Mouse (Mus musculus) midbrain, embryonic 10.5 days (tissue): ENCODE measurements at regions not wholly inside any gene's neighbourhood (a gene's known extent, or its start where the extent isn't known, plus 50 kb on each side); places are given as distances from the start of the nearest gene placed in this dataset.

Experiments used
- DNase-seq: peaks from one replicate; pipeline ENCODE4 v3.0.0-alpha.2; 2017; ENCODE audit warnings: low spot score
- H3K27ac ChIP-seq: fragments of 300-500 bp; sonication (generic); replicated peaks from 2 replicates; pipeline ENCODE4 v1.5.1; 2016; ENCODE audit warnings: mild to moderate bottlenecking
- H3K27me3 ChIP-seq: fragments of 300-500 bp; sonication (generic); 2 replicates; pipeline ENCODE4 v1.6.1; 2016; ENCODE audit warnings: low read depth, mild to moderate bottlenecking; ENCODE audit not compliant: poor library complexity, severe bottlenecking
- H3K36me3 ChIP-seq: fragments of 300-500 bp; sonication (generic); 2 replicates; pipeline ENCODE4 v1.6.1; 2016; ENCODE audit warnings: mild to moderate bottlenecking, moderate library complexity
- H3K4me1 ChIP-seq: fragments of 300-500 bp; sonication (generic); 2 replicates; pipeline ENCODE4 v1.6.1; 2016
- H3K4me3 ChIP-seq: fragments of 300-500 bp; sonication (generic); 2 replicates; pipeline ENCODE4 v1.5.1; 2016; ENCODE audit warnings: mild to moderate bottlenecking, moderate library complexity
- H3K9me3 ChIP-seq: fragments of 300-500 bp; sonication (generic); replicated peaks from 2 replicates; pipeline ENCODE4 v1.6.1; 2016; ENCODE audit warnings: mild to moderate bottlenecking
- WGBS: fragments of 180-500 bp; shearing (Covaris S2); methylation state at CpG from one replicate; pipeline ENCODE4 v1.1.7; 2016; 5-methylcytosine and 5-hydroxymethylcytosine counted together

- no peaks in the 10 kb centered on the region for H3K9me3 ChIP-seq
- peaks cover 13% of the 10 kb centered on the region for H3K4me1 ChIP-seq
- no peak for DNase-seq
- H3K27ac ChIP-seq: no peak overlapping the region
- no peak overlapping the region for H3K4me3 ChIP-seq
- WGBS: 90% methylated on average over 6 of the region's 6 CpGs
- no peaks in the 10 kb centered on the region for H3K36me3 ChIP-seq
- no peaks in the 10 kb centered on the region; the same call in 1 of the 2 replicates for H3K27me3 ChIP-seq
Measured at GRCm38 (mm10) chr8:10708509-10708908, 299.7 kb downstream of the Irs2 start.

GRCm38 (mm10) chr8:10707122-10707521, 301.1 kb downstream of the Irs2 start:
- Histone ChIP-seq H3K27me3 (no peaks in the 10 kb centered on the region; the same call in 1 of the 2 replicates), H3K4me3 (no peak overlapping the region), H3K4me1 (peaks cover 16% of the 10 kb centered on the region), H3K36me3 (no peaks in the 10 kb centered on the region), H3K9me3 (no peaks in the 10 kb centered on the region), H3K27ac (no peak overlapping the region)
- DNase-seq: no peak

GRCm38 (mm10) chr8:10705909-10706308, 302.3 kb downstream of the Irs2 start:
- 81% methylated on average over 7 of the region's 7 CpGs for WGBS
- Histone ChIP-seq H3K9me3 (no peaks in the 10 kb centered on the region), H3K27me3 (no peaks in the 10 kb centered on the region; the same call in 1 of the 2 replicates), H3K4me1 (peaks cover 20% of the 10 kb centered on the region), H3K36me3 (no peaks in the 10 kb centered on the region), H3K27ac (no peak overlapping the region; the same call in 1 of the 2 replicates), H3K4me3 (no peak overlapping the region)
- no peak for DNase-seq

- Histone ChIP-seq H3K36me3 (no peaks in the 10 kb centered on the region), H3K4me3 (no peak overlapping the region), H3K27ac (peak overlapping the region; percentile 58; the same call in 1 of the 2 replicates), H3K27me3 (no peaks in the 10 kb centered on the region; the same call in 1 of the 2 replicates), H3K4me1 (peaks cover 33% of the 10 kb centered on the region), H3K9me3 (no peaks in the 10 kb centered on the region)
- no peak for DNase-seq
- 95% methylated on average over 7 of the region's 7 CpGs for WGBS
Measured at GRCm38 (mm10) chr8:10702755-10703154, 305.5 kb downstream of the Irs2 start.

GRCm38 (mm10) chr8:10702248-10702647, 306.0 kb downstream of the Irs2 start:
- H3K4me1 ChIP-seq: peaks cover 37% of the 10 kb centered on the region
- H3K27ac ChIP-seq: peak overlapping the region; percentile 58
- no peaks in the 10 kb centered on the region; the same call in 1 of the 2 replicates for H3K27me3 ChIP-seq
- no peak overlapping the region for H3K4me3 ChIP-seq
- WGBS: 74% methylated on average over 10 of the region's 10 CpGs
- H3K36me3 ChIP-seq: no peaks in the 10 kb centered on the region
- no peaks in the 10 kb centered on the region for H3K9me3 ChIP-seq
- DNase-seq: no peak

GRCm38 (mm10) chr8:10701648-10702061, 306.6 kb downstream of the Irs2 start:
- Histone ChIP-seq H3K4me1 (peaks cover 37% of the 10 kb centered on the region), H3K36me3 (no peaks in the 10 kb centered on the region), H3K27ac (peak overlapping the region; percentile 58; the same call in 1 of the 2 replicates), H3K4me3 (no peak overlapping the region), H3K27me3 (no peaks in the 10 kb centered on the region; the same call in 1 of the 2 replicates), H3K9me3 (no peaks in the 10 kb centered on the region)
- WGBS: 44% methylated on average over 4 of the region's 4 CpGs
- DNase-seq: no peak

GRCm38 (mm10) chr8:10701226-10701625, 307.0 kb downstream of the Irs2 start:
- 78% methylated on average over 4 of the region's 4 CpGs for WGBS
- Histone ChIP-seq H3K4me3 (no peak overlapping the region), H3K4me1 (peaks cover 37% of the 10 kb centered on the region), H3K27me3 (no peaks in the 10 kb centered on the region; the same call in 1 of the 2 replicates), H3K36me3 (no peaks in the 10 kb centered on the region), H3K27ac (no peak overlapping the region), H3K9me3 (no peaks in the 10 kb centered on the region)
- no peak for DNase-seq

- Histone ChIP-seq H3K27me3 (no peaks in the 10 kb centered on the region), H3K9me3 (no peaks in the 10 kb centered on the region), H3K27ac (peak overlapping the region; percentile 69; the same call in 1 of the 2 replicates), H3K36me3 (no peaks in the 10 kb centered on the region), H3K4me3 (no peak overlapping the region), H3K4me1 (peaks cover 37% of the 10 kb centered on the region)
- DNase-seq: peak; percentile 23
- 62% methylated on average over 9 of the region's 9 CpGs for WGBS
Measured at GRCm38 (mm10) chr8:10699669-10700068, 308.6 kb downstream of the Irs2 start.

GRCm38 (mm10) chr8:10695181-10695580, 313.1 kb downstream of the Irs2 start:
- WGBS: 92% methylated on average over 6 of the region's 6 CpGs

GRCm38 (mm10) chr8:10690659-10691058, 317.6 kb downstream of the Irs2 start:
- H3K27ac ChIP-seq: no peak overlapping the region
- peaks cover 23% of the 10 kb centered on the region for H3K4me1 ChIP-seq
- DNase-seq: no peak
- peaks cover 16% of the 10 kb centered on the region; the same call in 1 of the 2 replicates for H3K27me3 ChIP-seq
- no peaks in the 10 kb centered on the region for H3K9me3 ChIP-seq
- H3K36me3 ChIP-seq: no peaks in the 10 kb centered on the region
- 80% methylated on average over 1 of the region's 1 CpGs for WGBS
- H3K4me3 ChIP-seq: no peak overlapping the region

More at GRCm38 (mm10) chr8:10695181-10695580, 313.1 kb downstream of the Irs2 start:
- no peak for DNase-seq
- Histone ChIP-seq H3K4me3 (no peak overlapping the region), H3K27ac (no peak overlapping the region), H3K36me3 (no peaks in the 10 kb centered on the region), H3K9me3 (no peaks in the 10 kb centered on the region), H3K4me1 (peaks cover 18% of the 10 kb centered on the region), H3K27me3 (0 out of 2 replicates have a peak, but pooled peaks cover 4% of the 10 kb centered on the region)

GRCm38 (mm10) chr8:10689881-10690280, 318.4 kb downstream of the Irs2 start:
- no peaks in the 10 kb centered on the region for H3K9me3 ChIP-seq
- peaks cover 16% of the 10 kb centered on the region; the same call in 1 of the 2 replicates for H3K27me3 ChIP-seq
- H3K4me3 ChIP-seq: no peak overlapping the region
- H3K36me3 ChIP-seq: no peaks in the 10 kb centered on the region
- no peak for DNase-seq
- WGBS: 81% methylated on average over 12 of the region's 12 CpGs
- no peak overlapping the region for H3K27ac ChIP-seq
- peaks cover 23% of the 10 kb centered on the region for H3K4me1 ChIP-seq

GRCm38 (mm10) chr8:10687867-10688561, 320.2 kb downstream of the Irs2 start:
- Histone ChIP-seq H3K27ac (0 out of 2 replicates have a peak overlapping the region, but pooled peaks have one; percentile 28), H3K4me1 (peaks cover 23% of the 10 kb centered on the region), H3K36me3 (no peaks in the 10 kb centered on the region), H3K27me3 (peaks cover 16% of the 10 kb centered on the region; the same call in 1 of the 2 replicates), H3K4me3 (no peak overlapping the region), H3K9me3 (no peaks in the 10 kb centered on the region)
- DNase-seq: no peak
- WGBS: 33% methylated on average over 9 of the region's 9 CpGs
